Mouse (Mus musculus): ENCODE data around the gene Gm4559.
"Not testable (repeated sequence)": the region's sequence is repeated elsewhere in the genome, so short reads cannot be mapped to it uniquely, and the experiment has no call there.

Gene Gm4559

DNA sequence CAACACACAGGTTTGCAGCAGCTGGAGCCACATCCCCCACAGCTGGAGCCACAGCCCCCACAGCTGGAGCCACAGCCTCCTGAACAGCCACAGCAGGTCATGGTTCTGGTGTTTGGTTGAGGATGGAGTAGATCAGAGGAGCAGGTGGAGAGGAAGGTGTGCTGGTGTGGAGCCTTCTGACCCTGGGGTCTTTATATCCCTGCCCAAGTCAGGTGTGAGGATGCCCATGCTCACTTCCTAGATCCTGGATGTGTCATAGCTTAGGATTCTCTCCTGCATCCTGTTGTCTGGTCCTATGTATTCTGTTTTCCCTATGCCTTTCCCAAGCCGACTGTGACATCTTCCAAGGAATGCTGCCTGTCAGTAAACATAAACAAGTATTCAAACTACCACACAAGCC is 15.9 kb downstream of the Gm4559 start, which contains the start of gene Gm2431:
Gene Gm2431 (minus strand): TSS at position 101 of the 400 bp plus-strand sequence.
- DNase-seq: not testable (repeated sequence)

DNA sequence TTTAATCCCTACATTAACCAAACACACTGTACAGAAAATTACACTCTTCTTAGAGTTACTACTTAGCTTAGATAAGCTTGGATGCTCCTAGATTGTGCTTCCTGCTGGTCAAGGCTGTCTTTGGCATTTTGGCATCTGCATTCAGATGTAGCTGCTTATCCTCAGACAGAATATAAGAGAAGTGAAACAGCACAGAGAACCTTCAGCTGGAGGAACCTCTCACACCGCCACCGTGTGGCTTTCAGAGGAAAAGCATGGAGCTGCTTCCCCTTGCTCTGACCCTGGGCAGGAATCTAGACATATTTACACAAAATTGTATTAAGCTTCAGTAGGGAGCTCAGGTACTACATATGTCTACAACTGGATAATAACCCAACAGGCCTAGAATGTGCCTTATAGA is 18.6 kb downstream of the Gm4559 start:
- peak; percentile 9 for DNase-seq

DNA sequence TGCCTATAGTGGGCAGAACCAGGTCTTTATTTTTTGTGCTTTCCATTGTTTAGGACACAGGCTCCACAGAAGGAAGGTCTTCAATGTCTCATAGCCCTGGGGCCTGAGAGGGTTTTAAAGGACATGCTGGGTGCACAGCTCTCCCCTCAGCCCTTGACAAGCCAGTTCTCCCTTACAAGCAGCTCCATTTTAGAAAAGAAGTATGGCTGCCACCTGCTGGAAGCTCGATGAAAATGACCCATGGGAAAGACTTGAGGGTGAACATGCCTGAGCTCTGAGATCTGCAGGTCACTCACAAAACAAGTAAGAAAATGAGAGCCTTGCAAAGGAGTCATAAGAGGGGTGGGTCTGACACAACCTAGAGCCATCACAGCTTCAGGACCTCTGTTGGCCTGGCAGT is 24.3 kb downstream of the Gm4559 start:
- DNase-seq: no peak

DNA sequence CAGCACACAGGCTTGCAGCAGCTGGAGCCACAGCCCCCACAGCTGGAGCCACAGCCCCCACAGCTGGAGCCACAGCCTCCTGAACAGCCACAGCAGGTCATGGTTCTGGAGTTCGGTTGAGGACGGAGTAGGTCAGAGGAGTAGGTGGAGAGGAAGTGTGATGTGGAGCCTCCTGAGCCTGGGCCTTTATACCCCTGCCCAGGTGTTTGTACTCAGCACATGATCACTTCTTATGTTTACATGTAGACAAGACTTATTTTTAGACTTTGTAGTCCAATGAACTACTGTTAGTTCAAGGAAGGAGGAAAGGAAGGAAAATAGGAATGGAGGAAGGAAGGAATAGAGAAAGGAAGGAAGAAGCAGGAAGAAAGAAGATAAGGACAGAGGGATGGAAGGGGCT is 33.2 kb downstream of the Gm4559 start, which contains the start of gene Gm40460:
Gene Gm40460 (minus strand): TSS at position 101 of the 400 bp plus-strand sequence.
- no peak for DNase-seq

DNA sequence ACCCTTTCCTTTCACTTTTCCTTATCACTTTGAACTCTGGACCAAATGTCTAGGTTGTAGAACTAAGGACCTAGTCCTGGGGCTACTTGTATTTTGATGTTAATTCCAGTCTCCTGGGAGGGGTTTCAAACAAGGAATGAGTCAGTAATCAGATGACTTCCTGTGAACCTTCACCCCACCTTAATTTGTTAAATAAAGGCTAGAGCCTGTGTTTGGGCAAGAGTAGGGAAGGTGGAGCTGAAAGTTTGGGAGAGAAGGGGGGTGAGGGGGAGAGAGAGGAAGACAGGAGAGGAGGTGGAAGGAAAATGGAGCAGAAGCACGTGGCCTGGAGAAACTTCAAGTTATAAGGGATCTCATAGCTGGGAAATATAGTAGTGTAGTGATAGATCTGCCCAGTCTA is 42.6 kb downstream of the Gm4559 start:
- no peak for DNase-seq

DNA sequence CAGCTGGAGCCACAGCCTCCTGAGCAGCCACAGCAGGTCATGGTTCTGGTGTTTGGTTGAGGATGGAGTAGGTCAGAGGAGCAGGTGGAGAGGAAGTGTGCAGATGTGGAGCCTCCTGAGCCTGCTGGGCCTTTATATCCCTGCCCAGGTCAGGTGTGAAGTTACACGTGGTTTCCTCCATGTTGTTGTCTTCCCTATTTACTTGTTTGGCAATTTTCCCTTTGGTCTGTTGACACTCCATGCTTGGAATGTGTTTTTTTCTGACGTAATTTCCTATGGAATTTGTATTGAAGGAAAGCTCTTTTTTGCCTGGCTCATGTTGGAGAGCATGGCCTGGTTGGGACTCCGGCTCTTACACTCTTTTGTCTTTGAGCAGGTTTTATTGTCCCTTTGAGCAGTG is 44.3 kb downstream of the Gm4559 start, which contains the start of gene Krtap5-5:
Gene Krtap5-5 (minus strand): TSS at position 101 of the 400 bp plus-strand sequence.
- not testable (repeated sequence) for DNase-seq

DNA sequence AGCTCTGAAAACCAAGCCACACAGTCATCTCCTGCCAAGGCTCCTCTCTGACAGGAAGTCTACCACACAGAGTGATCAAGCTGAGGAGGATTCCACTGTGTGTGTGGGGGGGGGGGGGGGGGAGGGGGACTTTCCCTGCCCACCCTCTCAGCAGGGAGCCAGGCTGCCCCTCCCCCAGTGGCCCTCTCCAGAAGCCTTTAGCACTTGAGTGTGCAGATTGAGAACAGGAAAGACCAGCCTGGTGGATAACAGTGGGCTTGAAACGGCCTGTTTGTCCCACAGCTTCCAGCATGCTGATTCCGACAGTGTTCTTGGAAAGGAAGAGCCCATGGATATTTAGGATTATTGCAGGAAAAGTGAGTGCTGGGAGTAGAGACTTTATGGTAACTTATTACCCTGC is 49.6 kb downstream of the Gm4559 start:
- DNase-seq: no peak

Data from cerebellum, adult 9-11 months (tissue).